Mouse (Mus musculus) MEL (cell line): ENCODE results near the gene Gucd1. TPM values are rescaled to one million over a fixed set of nuclear protein-coding genes. Genes with fewer than 3 reads are reported as not detected.

ENCODE experiments used
- DNase-seq: peaks from one replicate; pipeline ENCODE4 v3.0.0; 2011; ENCODE audit warnings: low read depth, low spot score
- H3K27ac ChIP-seq: 2 replicates; pipeline ENCODE4 v1.5.1; 2012; ENCODE audit warnings: low read depth, mild to moderate bottlenecking, control low read depth, low read length, moderate library complexity; ENCODE audit not compliant: control insufficient read depth
- H3K27me3 ChIP-seq, 2 experiments: fragments of 150-350 bp in 1 of 2; sonication (generic) in 1 of 2; 2 replicates each; pipeline ENCODE4 v1.6.1; 2012; ENCODE audit warnings: low read length in 2 of 2, mild to moderate bottlenecking in 2 of 2, improper control_type of control experiment in 1 of 2, moderate library complexity in 1 of 2; ENCODE audit not compliant: insufficient read depth in 2 of 2, control insufficient read depth in 1 of 2
- H3K36me3 ChIP-seq, 2 experiments: 2 replicates each; pipeline ENCODE4 v1.6.1; 2012 to 2014; ENCODE audit warnings: low read length in 2 of 2, improper control_type of control experiment in 1 of 2, inconsistent platforms in 1 of 2, mild to moderate bottlenecking in 1 of 2; ENCODE audit not compliant: insufficient read depth in 2 of 2, control insufficient read depth in 1 of 2
- H3K4me1 ChIP-seq, 2 experiments: fragments of 150-350 bp in 1 of 2; sonication (generic) in 1 of 2; 2 replicates each; pipeline ENCODE4 v1.6.1; 2012; ENCODE audit warnings: low read length in 2 of 2, improper control_type of control experiment in 1 of 2, mild to moderate bottlenecking in 1 of 2; ENCODE audit not compliant: insufficient read depth in 2 of 2, control insufficient read depth in 1 of 2
- H3K4me3 ChIP-seq, 2 experiments: fragments of 150-350 bp in 1 of 2; sonication (generic) in 1 of 2; 2 replicates each; pipeline ENCODE4 v1.5.1; 2012; ENCODE audit warnings: low read depth in 2 of 2, low read length in 2 of 2, mild to moderate bottlenecking in 2 of 2, moderate library complexity in 2 of 2, control low read depth in 1 of 2, improper control_type of control experiment in 1 of 2; ENCODE audit not compliant: control insufficient read depth in 1 of 2, insufficient read depth in 1 of 2
- H3K79me2 ChIP-seq: 2 replicates; pipeline ENCODE4 v1.6.1; 2012; ENCODE audit warnings: mild to moderate bottlenecking, low read length, moderate library complexity; ENCODE audit not compliant: control insufficient read depth, poor library complexity, insufficient read depth
- H3K9ac ChIP-seq: 2 replicates; pipeline ENCODE4 v1.6.1; 2012; ENCODE audit warnings: low read depth, mild to moderate bottlenecking, control low read depth, low read length, moderate library complexity; ENCODE audit not compliant: control insufficient read depth, poor library complexity, severe bottlenecking
- H3K9me3 ChIP-seq: fragments of 150-350 bp; sonication (generic); replicated peaks from 2 replicates; pipeline ENCODE4 v1.6.1; 2012; ENCODE audit warnings: mild to moderate bottlenecking, low read length, improper control_type of control experiment, moderate library complexity; ENCODE audit not compliant: insufficient read depth
- BHLHE40 ChIP-seq: IDR thresholded peaks from 2 replicates; pipeline ENCODE4 v1.6.1; 2012; ENCODE audit warnings: low read depth, mild to moderate bottlenecking, inconsistent platforms, low read length, improper control_type of control experiment, borderline replicate concordance
- E2F4 ChIP-seq: IDR thresholded peaks from 2 replicates; pipeline ENCODE4 v1.6.1; 2011; ENCODE audit warnings: low read depth, low read length, improper control_type of control experiment, borderline replicate concordance
- ELF1 ChIP-seq: IDR thresholded peaks from 2 replicates; pipeline ENCODE4 v1.6.1; 2014; ENCODE audit warnings: low read depth, mild to moderate bottlenecking, inconsistent platforms, low read length, improper control_type of control experiment, moderate library complexity
- EP300 ChIP-seq, 2 experiments: IDR thresholded peaks; 2 replicates each; pipeline ENCODE4 v1.6.1; 2011; ENCODE audit warnings: improper control_type of control experiment in 2 of 2, low read length in 2 of 2, low read depth in 1 of 2, mild to moderate bottlenecking in 1 of 2
- ETS1 ChIP-seq: IDR thresholded peaks from 2 replicates; pipeline ENCODE4 v1.6.1; 2012; ENCODE audit warnings: low read depth, mild to moderate bottlenecking, inconsistent platforms, low read length, improper control_type of control experiment, moderate library complexity
- GABPA ChIP-seq: IDR thresholded peaks from 2 replicates; pipeline ENCODE4 v1.6.1; 2012; ENCODE audit warnings: low read depth, mild to moderate bottlenecking, inconsistent platforms, low read length, improper control_type of control experiment, moderate library complexity
- GATA1 ChIP-seq: IDR thresholded peaks from 2 replicates; pipeline ENCODE4 v1.6.1; 2011; ENCODE audit warnings: low read depth, low read length, improper control_type of control experiment
- MAX ChIP-seq: IDR thresholded peaks from 2 replicates; pipeline ENCODE4 v1.6.1; 2011; ENCODE audit warnings: low read length, improper control_type of control experiment
- MEF2A ChIP-seq: IDR thresholded peaks from 2 replicates; pipeline ENCODE4 v1.6.1; 2014; ENCODE audit warnings: low read depth, mild to moderate bottlenecking, inconsistent platforms, low read length, improper control_type of control experiment; ENCODE audit not compliant: poor library complexity, insufficient replicate concordance, severe bottlenecking; ENCODE audit errors: extremely low read depth
- MXI1 ChIP-seq: IDR thresholded peaks from 2 replicates; pipeline ENCODE4 v1.6.1; 2011; ENCODE audit warnings: mild to moderate bottlenecking, low read depth, low read length, improper control_type of control experiment
- MYC ChIP-seq: IDR thresholded peaks from 2 replicates; pipeline ENCODE4 v1.6.1; 2011; ENCODE audit warnings: low read depth, mild to moderate bottlenecking, low read length, improper control_type of control experiment, moderate library complexity
- NELFE ChIP-seq: IDR thresholded peaks from 2 replicates; pipeline ENCODE4 v1.6.1; 2011; ENCODE audit warnings: low read depth, low read length, improper control_type of control experiment
- POLR2AphosphoS5 ChIP-seq: IDR thresholded peaks from 2 replicates; pipeline ENCODE4 v1.6.1; 2012; ENCODE audit warnings: low read depth, borderline replicate concordance, mild to moderate bottlenecking, inconsistent platforms, low read length, moderate library complexity, mixed read lengths
- RAD21 ChIP-seq: IDR thresholded peaks from 2 replicates; pipeline ENCODE4 v1.6.1; 2011; ENCODE audit warnings: mild to moderate bottlenecking, low read depth, low read length, improper control_type of control experiment
- RCOR1 ChIP-seq: IDR thresholded peaks from 2 replicates; pipeline ENCODE4 v1.6.1; 2012; ENCODE audit warnings: low read depth, mild to moderate bottlenecking, inconsistent platforms, low read length, improper control_type of control experiment
- SIN3A ChIP-seq: IDR thresholded peaks from 2 replicates; pipeline ENCODE4 v1.6.1; 2012; ENCODE audit warnings: low read length, improper control_type of control experiment, inconsistent platforms
- SMC3 ChIP-seq: IDR thresholded peaks from 2 replicates; pipeline ENCODE4 v1.6.1; 2011; ENCODE audit warnings: low read depth, low read length, improper control_type of control experiment
- TCF12 ChIP-seq: IDR thresholded peaks from 2 replicates; pipeline ENCODE4 v1.6.1; 2014; ENCODE audit warnings: low read depth, mild to moderate bottlenecking, inconsistent platforms, low read length, improper control_type of control experiment, moderate library complexity
- USF2 ChIP-seq, 2 experiments: IDR thresholded peaks; 2 replicates each; pipeline ENCODE4 v1.6.1; 2011 to 2012; ENCODE audit warnings: improper control_type of control experiment in 2 of 2, low read length in 2 of 2, borderline replicate concordance in 1 of 2, inconsistent platforms in 1 of 2, low read depth in 1 of 2, mild to moderate bottlenecking in 1 of 2; ENCODE audit not compliant: insufficient read depth in 1 of 2
- ZC3H11A ChIP-seq: IDR thresholded peaks from 2 replicates; pipeline ENCODE4 v1.6.1; 2012; ENCODE audit warnings: low read depth, mild to moderate bottlenecking, inconsistent platforms, low read length, improper control_type of control experiment
- ZNF384 ChIP-seq: IDR thresholded peaks from 2 replicates; pipeline ENCODE4 v1.6.1; 2012; ENCODE audit warnings: low read depth, mild to moderate bottlenecking, inconsistent platforms, low read length, improper control_type of control experiment
- polyA plus RNA-seq, 2 experiments: library from polyadenylated mRNA; stranded (reverse) in 1 of 2; unstranded in 1 of 2; fragments of >175 nt in 1 of 2; fragments of >200 nt in 1 of 2; gene quantifications; 2 replicates each; pipeline versions ENCODE4 v1.2.1 to v1.2.4; 2012; ENCODE audit warnings: low replicate concordance in 2 of 2, low read depth in 1 of 2; ENCODE audit not compliant: insufficient read length in 2 of 2, insufficient read depth in 1 of 2, missing spikeins in 1 of 2
- total RNA-seq: library from RNA; depleted of rRNA; stranded (reverse); fragments of 300-350 nt; gene quantifications from 2 replicates; pipeline ENCODE4 v1.2.3, GENCODE M21; 2012

Gucd1 gene
- total and polyA plus RNA-seq, 3 experiments, result 18.7 to 30.7 TPM; not detected in 1

- Histone ChIP-seq H3K27me3 (no peaks in the 10 kb centered on the region), H3K79me2 (no peaks in the 10 kb centered on the region), H3K4me1 (peaks cover 40 to 57% of the 10 kb centered on the region in 2 experiments), H3K27ac (peak overlapping the region; percentile 92), H3K36me3 (peaks cover 0 to 54% of the 10 kb centered on the region in 2 experiments; a peak in 2 of 4 replicates), H3K4me3 (no peak overlapping the region), H3K9ac (no peak overlapping the region), H3K9me3 (no peaks in the 10 kb centered on the region)
- no peak for DNase-seq
- TF ChIP-seq SIN3A, result no peak
- TF ChIP-seq GABPA, result no peak
- no peak for TF ChIP-seq RAD21
- TF ChIP-seq ELF1, result no peak
- TF ChIP-seq MXI1, result no peak
These were observed 213.7 kb downstream of the Gucd1 start for GRCm38 (mm10) chr10:75304049-75304405.

GRCm38 (mm10) chr10:75303324-75304048, 214.3 kb downstream of the Gucd1 start:
- peak; percentile 54 to 62; a peak in 3 of 4 replicates for TF ChIP-seq EP300 (IDR thresholded peaks at IDR 0.05; ENCODE audit: low read depth in 1 of 2, low read length in 2 of 2)
- no peak for TF ChIP-seq MYC
- TF ChIP-seq MAX, result no peak
- TF ChIP-seq ZNF384, result no peak
- peak; percentile 19; the same call in 1 of the 2 replicates for TF ChIP-seq SIN3A
- no peak for TF ChIP-seq SMC3
- TF ChIP-seq TCF12, result peak; percentile 35; the same call in 1 of the 2 replicates
- TF ChIP-seq GATA1, result peak; percentile 34; the same call in 1 of the 2 replicates
- no peak for TF ChIP-seq NELFE
- no peak for TF ChIP-seq MEF2A
- TF ChIP-seq GABPA, result no peak
- no peak; the same call in 1 of the 2 replicates for TF ChIP-seq BHLHE40
- peak; percentile 69 for TF ChIP-seq ETS1
- no peak for TF ChIP-seq POLR2AphosphoS5
- no peak for TF ChIP-seq RCOR1
- no peak for TF ChIP-seq E2F4
- no peak for TF ChIP-seq USF2 (IDR thresholded peaks at IDR 0.05; ENCODE audit: borderline replicate concordance in 1 of 2, insufficient read depth in 1 of 2, low read depth in 1 of 2, low read length in 2 of 2)
- no peak for TF ChIP-seq ZC3H11A
- H3K4me3 ChIP-seq, result no peak overlapping the region
- H3K4me1 ChIP-seq, result peaks cover 44 to 61% of the 10 kb centered on the region in 2 experiments
- H3K27me3 ChIP-seq, result no peaks in the 10 kb centered on the region
- H3K79me2 ChIP-seq, result no peaks in the 10 kb centered on the region
- peaks cover 0 to 58% of the 10 kb centered on the region in 2 experiments; a peak in 2 of 4 replicates for H3K36me3 ChIP-seq
- H3K27ac ChIP-seq, result peak overlapping the region; percentile 92
- H3K9ac ChIP-seq, result peak overlapping the region; percentile 8; the same call in 1 of the 2 replicates
- no peaks in the 10 kb centered on the region for H3K9me3 ChIP-seq
- peak; percentile 56 for DNase-seq
